Mouse (Mus musculus) erythroid progenitor cell, adult 5-6 weeks (primary cell): ENCODE data around the gene Adk. TPM values are rescaled to one million over a fixed set of nuclear protein-coding genes. Genes with fewer than 3 reads are reported as not detected.

ENCODE experiments used
- total RNA-seq, 2 experiments: library from RNA; stranded (forward) in 1 of 2; stranded (reverse) in 1 of 2; fragments of 150-400 nt in 1 of 2; fragments of 186-747, 209-891 nt in 1 of 2; gene quantifications; 2 replicates each; pipeline versions ENCODE4 v1.2.3 to v1.2.4; 2015 to 2017; ENCODE audit warnings: low replicate concordance in 2 of 2

Adk gene
- total RNA-seq, 2 experiments from 2014 or later, result 66.4 to 67.1 TPM

Other genes with a start within 250 kb of the Adk start
- gene Plau, start 215.9 kb upstream of the Adk start, total RNA-seq (2015; ENCODE audit: low replicate concordance), result 2.5 TPM in 1 of 2 replicates, not detected in the other
- gene Plau, start 215.9 kb upstream of the Adk start, total RNA-seq (2017; ENCODE audit: low replicate concordance), result 1.6 and 2.1 TPM in 2 replicates
- 37.5 and 45.3 TPM in 2 replicates for gene Vcl, start 123.2 kb upstream of the Adk start, total RNA-seq (2015; ENCODE audit: low replicate concordance)
- gene Vcl, start 123.2 kb upstream of the Adk start, total RNA-seq (2017; ENCODE audit: low replicate concordance), result 32.4 and 38.9 TPM in 2 replicates
- 9.7 and 18.4 TPM in 2 replicates for gene Ap3m1, start 66 bp upstream of the Adk start, total RNA-seq (2015; ENCODE audit: low replicate concordance)
- 34.5 and 53.3 TPM in 2 replicates for gene Ap3m1, start 66 bp upstream of the Adk start, total RNA-seq (2017; ENCODE audit: low replicate concordance)